Mouse (Mus musculus) heart, adult 2 months (tissue): ENCODE data around the gene C1qtnf5.
A peak's percentile ranks its signal among the peaks of the same experiment; 100 is the strongest.

Source experiments
- EP300 ChIP-seq: fragments of 200-500 bp; IDR thresholded peaks from 2 replicates; pipeline ENCODE4 v1.6.1; 2011; ENCODE audit warnings: low read depth, low read length, control low read depth; ENCODE audit not compliant: insufficient read depth
- POLR2A ChIP-seq: fragments of 200-500 bp; IDR thresholded peaks from 2 replicates; pipeline ENCODE4 v1.6.1; 2011; ENCODE audit warnings: mild to moderate bottlenecking, low read depth, low read length, control low read depth; ENCODE audit not compliant: insufficient read depth

DNA sequence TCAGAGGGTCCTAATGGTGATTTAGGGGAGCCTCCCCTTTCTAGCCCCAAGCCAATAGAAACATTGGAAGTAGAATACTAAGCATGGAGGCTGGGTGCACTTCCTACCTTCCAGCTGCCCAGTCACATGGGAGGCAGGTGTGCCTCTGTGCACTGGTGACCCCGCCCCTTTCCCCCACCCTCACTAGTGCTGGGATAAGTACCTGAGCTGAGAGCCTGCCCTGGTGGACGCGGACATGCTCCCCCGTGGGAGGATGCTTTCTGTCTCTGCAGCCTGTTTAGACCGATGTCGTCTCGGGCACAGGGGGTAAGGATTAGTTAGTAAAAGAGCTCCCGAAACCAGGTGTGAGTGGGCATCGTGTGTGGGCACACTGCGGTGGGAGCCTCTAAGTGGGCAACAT lies 20.1 kb upstream of the C1qtnf5 start:
- TF ChIP-seq EP300 (no peak), POLR2A (peak; percentile 56; the same call in 1 of the 2 replicates)
